Mouse (Mus musculus) lung, postnatal 36 days (tissue): ENCODE measurements around the gene Saysd1.
"Not testable (repeated sequence)": the region's sequence is repeated elsewhere in the genome, so short reads cannot be mapped to it uniquely, and the experiment has no call there.

Experiments used
- DNase-seq: peaks from one replicate; pipeline ENCODE4 v3.0.0; 2022; ENCODE audit warnings: mixed read lengths

The Saysd1 gene

GRCm38 (mm10) chr14:20032016-20032737 is 106.2 kb downstream of the Saysd1 start:
- DNase-seq: no peak

GRCm38 (mm10) chr14:20029606-20030005 is 108.7 kb downstream of the Saysd1 start:
- no peak for DNase-seq

DNA sequence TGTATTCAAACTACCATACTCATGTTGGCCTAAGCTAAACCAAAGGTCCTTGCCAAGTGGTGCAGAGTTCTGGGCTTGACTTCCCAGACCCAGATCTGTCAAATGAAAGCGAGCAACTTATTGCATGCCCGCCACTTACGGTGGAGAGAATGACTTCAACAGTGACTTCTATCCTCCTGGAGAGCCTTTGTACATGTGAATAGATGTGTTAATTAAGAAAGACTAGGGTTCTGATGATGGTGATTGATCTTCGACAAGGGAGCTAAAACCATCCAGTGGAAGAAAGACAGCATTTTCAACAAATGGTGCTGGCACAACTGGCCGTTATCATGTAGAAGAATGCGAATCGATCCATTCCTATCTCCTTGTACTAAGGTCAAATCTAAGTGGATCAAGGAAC is 110.9 kb downstream of the Saysd1 start:
- not testable (repeated sequence) for DNase-seq
